Mouse (Mus musculus) embryonic facial prominence, embryonic 14.5 days (tissue): ENCODE results near the gene Hcfc2. TPM values are rescaled to one million over a fixed set of nuclear protein-coding genes. Genes with fewer than 3 reads are reported as not detected.

Experiments used
- ATAC-seq: fragments of 200-750 bp; cut with Nextera tagmentation; 2 replicates; pipeline ENCODE4 v1.8.0; 2017; ENCODE audit warnings: low read depth, moderate number of reproducible peaks, moderate TSS enrichment
- DNase-seq: peaks from one replicate; pipeline ENCODE4 v3.0.0-alpha.2; 2015; ENCODE audit warnings: low spot score
- H3K27ac ChIP-seq: fragments of 300-500 bp; sonication (generic); replicated peaks from 2 replicates; pipeline ENCODE4 v1.5.1; 2014; ENCODE audit warnings: low read depth, mild to moderate bottlenecking, low read length, moderate library complexity
- H3K27me3 ChIP-seq: fragments of 300-500 bp; sonication (generic); replicated peaks from 2 replicates; pipeline ENCODE4 v1.6.1; 2014; ENCODE audit warnings: low read length; ENCODE audit not compliant: control insufficient read depth, insufficient read depth
- H3K36me3 ChIP-seq: fragments of 300-500 bp; sonication (generic); 2 replicates; pipeline ENCODE4 v1.6.1; 2014; ENCODE audit warnings: low read length, mixed read lengths; ENCODE audit not compliant: control insufficient read depth, insufficient read depth
- H3K4me1 ChIP-seq: fragments of 300-500 bp; sonication (generic); 2 replicates; pipeline ENCODE4 v1.6.1; 2014; ENCODE audit warnings: antibody characterized with exemption, low read length; ENCODE audit not compliant: control insufficient read depth, insufficient read depth
- H3K4me2 ChIP-seq: fragments of 300-500 bp; sonication (generic); 2 replicates; pipeline ENCODE4 v1.6.1; 2014; ENCODE audit warnings: low read depth, mild to moderate bottlenecking, low read length, moderate library complexity, mixed read lengths
- H3K4me3 ChIP-seq: fragments of 300-500 bp; sonication (generic); 2 replicates; pipeline ENCODE4 v1.5.1; 2014; ENCODE audit warnings: low read depth, mild to moderate bottlenecking, low read length
- H3K9ac ChIP-seq: fragments of 300-500 bp; sonication (generic); 2 replicates; pipeline ENCODE4 v1.6.1; 2014; ENCODE audit warnings: low read depth, mild to moderate bottlenecking, low read length, moderate library complexity, mixed read lengths
- H3K9me3 ChIP-seq: fragments of 300-500 bp; sonication (generic); 2 replicates; pipeline ENCODE4 v1.6.1; 2016; ENCODE audit warnings: low read length; ENCODE audit not compliant: control insufficient read depth
- WGBS: fragments of 180-500 bp; shearing (Covaris S2); extraction: QIAGEN DNeasy Blood & Tissue Kit; methylation state at CpG from one replicate; pipeline ENCODE4 v1.1.7; 2014; 5-methylcytosine and 5-hydroxymethylcytosine counted together
- polyA plus RNA-seq: library from polyadenylated mRNA; unstranded; fragments of >200 nt; fragmentation: Nextera tagmentation; extraction: Ambion mirVana; gene quantifications from 2 replicates; pipeline ENCODE4 v1.2.1, GENCODE M21; 2014

Gene Hcfc2
- polyA plus RNA-seq, 1 experiment from 2014 or later, result 49.4 TPM

DNA sequence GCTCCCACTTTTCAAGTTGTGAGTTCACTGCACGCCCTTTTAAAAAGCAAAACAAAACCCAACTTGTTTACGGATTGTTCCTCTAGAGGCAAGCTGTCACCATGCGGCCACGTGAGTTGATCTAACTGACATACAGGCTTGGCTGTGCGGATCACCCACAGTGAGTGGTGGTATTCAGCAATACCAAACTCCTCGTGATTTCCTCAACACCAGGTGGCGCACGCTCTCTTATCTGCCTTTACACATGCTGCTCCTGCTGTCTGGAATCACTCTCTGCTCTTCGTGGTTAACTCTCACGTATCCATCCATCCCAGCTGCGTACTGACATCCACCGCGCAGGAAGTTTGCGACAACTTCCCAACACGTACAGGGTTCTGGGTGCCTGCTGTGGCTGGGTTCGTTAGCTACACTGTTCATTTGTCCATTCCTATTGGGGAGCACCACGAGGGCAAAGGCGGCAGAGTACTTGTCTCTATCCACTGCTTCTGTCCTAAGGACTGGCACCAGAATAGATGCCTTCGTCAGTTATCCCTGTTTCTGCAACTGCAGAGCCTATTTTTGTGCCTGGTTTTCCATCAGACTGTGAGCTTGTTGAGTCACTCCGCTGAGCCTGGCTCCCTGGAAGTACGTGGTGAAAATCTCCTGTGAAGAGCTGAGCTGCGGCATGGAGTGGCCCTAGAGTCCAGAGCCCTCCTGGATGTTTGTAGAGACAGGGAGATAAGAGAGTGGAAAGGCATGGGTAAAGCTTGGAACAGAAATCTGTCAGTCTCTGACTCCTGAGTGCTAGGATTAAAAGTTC lies 29.3 kb upstream of the Hcfc2 start:
- Histone ChIP-seq H3K9ac (no peak overlapping the region), H3K36me3 (peaks cover 5% of the 10 kb centered on the region; the same call in 1 of the 2 replicates), H3K27me3 (no peaks in the 10 kb centered on the region), H3K4me3 (no peak overlapping the region; the same call in 1 of the 2 replicates), H3K4me2 (peak overlapping the region; percentile 37), H3K9me3 (no peaks in the 10 kb centered on the region), H3K4me1 (no peaks in the 10 kb centered on the region), H3K27ac (no peak overlapping the region)
- DNase-seq, result peak; percentile 94
- 18% methylated on average over 22 of the region's 22 CpGs for WGBS
- ATAC-seq, result peak; percentile 96

DNA sequence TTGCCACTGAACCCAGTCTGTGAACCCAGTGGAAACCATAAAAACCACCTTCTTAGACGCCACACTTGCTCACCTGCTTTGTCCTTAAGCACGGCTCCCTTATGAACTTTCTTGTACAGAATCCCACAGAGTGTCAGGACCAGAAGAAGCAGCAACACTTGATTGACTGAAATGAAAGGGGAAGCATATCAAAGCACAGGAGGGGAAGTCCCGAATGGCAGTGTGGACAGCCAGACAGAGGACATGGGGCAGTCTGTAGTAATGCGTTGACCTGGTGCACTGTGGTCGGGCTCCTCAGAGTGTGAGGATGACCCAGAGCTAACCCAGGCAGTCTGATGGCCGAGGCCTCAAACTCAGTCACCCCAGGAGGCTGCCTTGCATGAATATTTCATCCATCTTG lies 25.8 kb upstream of the Hcfc2 start:
- no peak overlapping the region for H3K27ac ChIP-seq
- H3K4me1 ChIP-seq, result no peaks in the 10 kb centered on the region
- ATAC-seq, result no peak
- WGBS, result 74% methylated on average over 6 of the region's 6 CpGs
- H3K27me3 ChIP-seq, result no peaks in the 10 kb centered on the region
- no peak overlapping the region for H3K9ac ChIP-seq
- no peak overlapping the region for H3K4me2 ChIP-seq
- no peak for DNase-seq
- H3K36me3 ChIP-seq, result peaks cover 5% of the 10 kb centered on the region; the same call in 1 of the 2 replicates
- H3K9me3 ChIP-seq, result no peaks in the 10 kb centered on the region
- H3K4me3 ChIP-seq, result no peak overlapping the region

DNA sequence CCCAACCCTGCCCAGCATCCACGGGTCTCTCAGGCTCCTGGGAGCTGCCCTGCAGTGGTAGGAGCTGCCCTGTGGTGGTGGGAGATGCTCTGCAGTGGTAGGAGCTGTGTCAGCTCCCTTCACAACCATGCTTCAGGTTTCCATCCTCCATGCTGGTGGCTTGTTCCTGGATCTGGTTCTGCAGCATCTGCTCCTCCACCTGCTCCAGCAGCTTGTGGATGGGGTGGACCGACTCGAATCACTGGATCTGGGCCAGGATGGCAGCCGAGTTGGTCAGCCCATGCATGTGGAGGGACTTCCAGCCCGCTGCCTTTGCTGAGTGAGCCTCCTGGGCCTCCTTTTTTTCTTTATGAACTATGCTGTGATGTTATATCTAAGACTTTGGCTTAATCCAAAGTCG lies 19.0 kb upstream of the Hcfc2 start:
- no peak for ATAC-seq
- no peak overlapping the region for H3K4me3 ChIP-seq
- no peak overlapping the region for H3K27ac ChIP-seq
- WGBS, result 82% methylated on average over 6 of the region's 6 CpGs
- no peak for DNase-seq
- no peaks in the 10 kb centered on the region for H3K27me3 ChIP-seq
- H3K4me1 ChIP-seq, result no peaks in the 10 kb centered on the region
- H3K4me2 ChIP-seq, result no peak overlapping the region
- H3K9ac ChIP-seq, result no peak overlapping the region
- no peaks in the 10 kb centered on the region for H3K36me3 ChIP-seq
- no peaks in the 10 kb centered on the region for H3K9me3 ChIP-seq

DNA sequence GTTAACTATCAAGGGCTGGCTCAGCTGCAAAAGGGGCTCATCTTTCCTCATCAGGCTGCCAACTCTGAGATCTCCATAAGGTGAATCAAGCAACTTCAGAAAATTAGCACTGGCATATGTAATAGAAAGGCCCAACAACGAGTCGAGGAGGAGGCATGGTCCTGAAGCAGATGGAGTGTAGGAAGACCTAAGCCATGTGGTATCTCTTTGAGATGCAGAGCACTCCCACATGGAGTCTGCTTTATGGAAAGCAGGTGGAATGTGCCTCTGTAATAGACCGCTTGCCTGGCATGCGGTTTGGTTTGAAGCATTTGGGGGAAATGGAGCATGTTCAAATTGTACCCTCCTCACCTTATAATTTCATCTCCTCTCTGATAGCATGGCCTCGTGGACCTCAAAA lies 15.2 kb upstream of the Hcfc2 start:
- Histone ChIP-seq H3K9me3 (no peaks in the 10 kb centered on the region), H3K9ac (no peak overlapping the region), H3K4me1 (no peaks in the 10 kb centered on the region), H3K4me2 (no peak overlapping the region), H3K4me3 (no peak overlapping the region), H3K36me3 (no peaks in the 10 kb centered on the region), H3K27me3 (no peaks in the 10 kb centered on the region), H3K27ac (no peak overlapping the region)
- ATAC-seq, result no peak
- WGBS, result 67% methylated on average over 5 of the region's 5 CpGs
- DNase-seq, result no peak

DNA sequence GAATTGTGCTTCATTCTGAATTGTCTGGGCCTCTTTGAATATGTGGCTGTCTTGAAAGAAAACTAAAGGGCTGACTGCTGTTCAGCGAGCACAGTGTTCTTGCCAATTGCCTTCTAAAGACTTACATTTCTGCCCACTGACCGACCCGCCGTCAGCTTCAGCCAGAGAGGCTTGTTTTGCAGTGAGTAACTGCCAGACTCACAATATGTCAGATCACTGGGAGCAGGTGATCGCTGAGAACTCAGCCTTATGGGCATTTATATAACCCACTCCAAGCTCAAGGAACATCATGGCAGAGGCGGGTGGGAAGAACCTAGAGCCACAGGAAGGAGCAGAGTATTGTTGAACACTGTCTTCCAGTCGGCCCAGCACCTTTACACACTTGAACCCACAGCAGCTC lies 14.3 kb upstream of the Hcfc2 start:
- ATAC-seq, result no peak
- Histone ChIP-seq H3K4me1 (no peaks in the 10 kb centered on the region), H3K9me3 (no peaks in the 10 kb centered on the region)

DNA sequence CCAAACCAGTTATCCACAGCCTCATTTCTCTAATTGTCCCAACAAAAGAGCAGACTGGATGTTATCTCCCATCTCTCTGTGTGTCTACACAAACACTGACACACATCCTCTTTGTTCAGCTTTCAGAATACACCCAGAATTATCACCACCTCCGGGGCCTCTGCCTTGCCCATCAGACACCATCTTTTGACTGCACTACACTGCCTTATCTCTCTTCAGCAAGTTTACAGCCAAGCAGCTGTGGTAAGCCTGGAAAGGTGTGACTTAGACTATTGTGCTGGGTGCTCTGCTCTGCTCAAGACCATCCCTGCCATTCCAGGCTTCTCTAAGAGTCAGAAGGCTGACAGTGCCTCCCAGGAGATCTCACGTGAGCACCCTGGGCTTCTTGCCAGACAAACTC lies 10.5 kb upstream of the Hcfc2 start:
- Histone ChIP-seq H3K4me1 (peaks cover 9% of the 10 kb centered on the region; the same call in 1 of the 2 replicates), H3K4me3 (no peak overlapping the region), H3K9me3 (no peaks in the 10 kb centered on the region), H3K27me3 (no peaks in the 10 kb centered on the region), H3K4me2 (no peak overlapping the region), H3K9ac (no peak overlapping the region), H3K27ac (no peak overlapping the region), H3K36me3 (no peaks in the 10 kb centered on the region)
- ATAC-seq, result no peak
- WGBS, result 70% methylated on average over 2 of the region's 2 CpGs
- no peak for DNase-seq

More for the DNA sequence above, 14.3 kb upstream of the Hcfc2 start:
- Histone ChIP-seq H3K9ac (no peak overlapping the region), H3K4me3 (no peak overlapping the region), H3K27ac (no peak overlapping the region), H3K27me3 (no peaks in the 10 kb centered on the region), H3K36me3 (no peaks in the 10 kb centered on the region), H3K4me2 (no peak overlapping the region)
- WGBS, result 86% methylated on average over 7 of the region's 7 CpGs
- no peak for DNase-seq

DNA sequence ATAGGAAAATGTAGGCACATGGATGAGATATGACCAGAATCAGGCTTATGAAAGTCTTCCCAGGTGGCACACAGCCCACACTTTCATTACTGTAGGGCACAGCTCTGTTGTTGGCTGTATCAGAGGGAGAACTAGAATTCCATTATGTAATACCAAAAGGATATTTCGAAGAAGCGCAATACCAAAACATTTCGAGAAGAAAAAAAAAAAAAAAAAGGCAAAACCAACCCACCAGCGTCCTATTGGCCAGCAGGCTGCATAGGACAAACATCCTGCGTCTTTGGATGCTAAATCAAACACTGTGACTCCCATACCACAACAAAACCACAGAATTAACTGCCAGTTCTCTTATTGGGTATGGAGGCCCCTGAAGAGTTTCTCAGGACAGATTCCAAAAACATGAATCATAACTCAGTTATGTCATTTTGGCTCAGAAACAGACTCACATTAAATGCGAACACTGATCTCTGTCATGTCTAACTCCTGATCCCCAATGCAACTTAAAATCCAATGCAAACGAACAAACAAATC lies 6.2 kb upstream of the Hcfc2 start:
- H3K27me3 ChIP-seq, result no peaks in the 10 kb centered on the region
- peak overlapping the region; percentile 96 for H3K27ac ChIP-seq
- no peaks in the 10 kb centered on the region for H3K9me3 ChIP-seq
- peak overlapping the region; percentile 63 for H3K4me2 ChIP-seq
- peak overlapping the region; percentile 56 for H3K9ac ChIP-seq
- ATAC-seq, result peak; percentile 73; the same call in 1 of the 2 replicates
- H3K4me1 ChIP-seq, result peaks cover 19% of the 10 kb centered on the region
- H3K36me3 ChIP-seq, result no peaks in the 10 kb centered on the region
- 40% methylated on average over 7 of the region's 7 CpGs for WGBS
- DNase-seq, result peak; percentile 91
- peak overlapping the region; percentile 40 for H3K4me3 ChIP-seq

DNA sequence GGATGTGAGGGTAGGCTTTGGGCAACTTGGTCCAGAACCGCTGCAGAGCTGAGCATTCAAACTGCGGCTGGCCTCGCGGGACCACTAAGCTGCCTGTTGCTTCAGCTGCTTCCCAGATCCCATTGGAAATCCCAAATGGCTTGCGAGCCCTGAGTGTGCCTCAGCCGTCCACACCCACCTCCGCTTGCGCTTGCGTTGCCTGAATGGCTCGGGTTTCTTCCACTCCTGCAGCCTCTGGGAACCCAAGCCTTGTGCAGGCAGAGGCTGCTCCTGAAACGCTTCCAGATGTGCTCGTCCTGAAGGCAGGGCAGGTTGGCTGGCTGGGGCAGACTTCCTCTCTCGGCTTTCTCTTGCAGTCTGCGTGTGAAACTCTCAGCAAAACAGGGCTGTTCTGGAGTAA lies 5.5 kb upstream of the Hcfc2 start, which contains the start of gene Glt8d2:
Gene Glt8d2, minus strand, starts transcription at position 157 of the 400 bp plus-strand sequence.
- peak within 1 kb of the TSS; percentile 63 for H3K4me2 ChIP-seq
- H3K9me3 ChIP-seq, result no peaks in the 10 kb centered on the region
- peak; percentile 95 for ATAC-seq
- H3K9ac ChIP-seq, result peak within 1 kb of the TSS; percentile 56
- 1% methylated on average over 14 of the region's 14 CpGs for WGBS
- DNase-seq, result peak; percentile 97
- peak within 1 kb of the TSS; percentile 40 for H3K4me3 ChIP-seq
- H3K36me3 ChIP-seq, result no peaks in the 10 kb centered on the region
- H3K27me3 ChIP-seq, result no peaks in the 10 kb centered on the region
- H3K4me1 ChIP-seq, result peaks cover 19% of the 10 kb centered on the region
- peak within 1 kb of the TSS; percentile 96 for H3K27ac ChIP-seq
